Mouse (Mus musculus) hematopoietic multipotent progenitor cell, adult 10-12 weeks (in vitro differentiated cells): ENCODE results near the gene Xndc1. TPM values are rescaled to one million over a fixed set of nuclear protein-coding genes. Genes with fewer than 3 reads are reported as not detected.

Experiments
- polyA plus RNA-seq: library from polyadenylated mRNA; stranded (reverse); fragments of >175 nt; gene quantifications from 2 replicates; pipeline ENCODE4 v1.2.3, GENCODE M21; 2012; ENCODE audit warnings: low replicate concordance

Gene Xndc1
- polyA plus RNA-seq: 16.8 and 17.7 TPM in 2 replicates

GRCm38 (mm10) chr7:102065046-102065891 lies at the start of gene Xndc1, which contains the start of the genes Rnf121 and Xntrpc:
Xndc1 (plus strand) TSS chr7:102065511.
Rnf121 (minus strand) TSS chr7:102065469.
Xntrpc (plus strand) TSS chr7:102065713.

GRCm38 (mm10) chr7:102018590-102018989 lies 46.7 kb upstream of the Xndc1 start, which contains the start of gene Il18bp:
Il18bp (minus strand) TSS chr7:102018690.

GRCm38 (mm10) chr7:102082816-102083215 lies 17.5 kb downstream of the Xndc1 start, which contains the start of gene Trpc2:
Trpc2 (plus strand) TSS chr7:102083116.

GRCm38 (mm10) chr7:102101487-102101886 lies 36.2 kb downstream of the Xndc1 start, which contains the start of gene Art1:
Art1 (plus strand) TSS chr7:102101743.

GRCm38 (mm10) chr7:102109171-102109570 lies 43.9 kb downstream of the Xndc1 start, which contains the start of gene Art5:
Art5 (minus strand) TSS chr7:102109489.

GRCm38 (mm10) chr7:102116579-102117331 lies 51.4 kb downstream of the Xndc1 start, which contains the start of gene Chrna10:
Chrna10 (minus strand) TSS chr7:102116828.

Other genes starting within 250 kb of the Xndc1 start
- not detected in 2 replicates for gene Phox2a, start 247.2 kb upstream of the Xndc1 start, polyA plus RNA-seq
- gene Inppl1, start 227.3 kb upstream of the Xndc1 start, polyA plus RNA-seq: 101 and 265 TPM in 2 replicates
- not detected in 2 replicates for gene Folr2, start 208.3 kb upstream of the Xndc1 start, polyA plus RNA-seq
- 16.4 and 21.1 TPM in 2 replicates for gene Anapc15, start 201.8 kb upstream of the Xndc1 start, polyA plus RNA-seq
- gene Folr1, start 194.7 kb upstream of the Xndc1 start, polyA plus RNA-seq: 0.21 TPM in 1 of 2 replicates, not detected in the other
- 138 and 155 TPM in 2 replicates for gene Lamtor1, start 159.6 kb upstream of the Xndc1 start, polyA plus RNA-seq
- gene Tomt, start 159.2 kb upstream of the Xndc1 start, polyA plus RNA-seq: 0.03 and 0.04 TPM in 2 replicates
- 0.40 and 0.62 TPM in 2 replicates for gene Lrrc51, start 131.6 kb upstream of the Xndc1 start, polyA plus RNA-seq
- gene Numa1, start 131.4 kb upstream of the Xndc1 start, polyA plus RNA-seq: 167 and 193 TPM in 2 replicates
- 4.6 and 13.5 TPM in 2 replicates for gene Il18bp, start 46.8 kb upstream of the Xndc1 start, polyA plus RNA-seq
- 2.1 and 5.2 TPM in 2 replicates for gene Rnf121, start within 50 bp of the Xndc1 start, polyA plus RNA-seq
- gene Xntrpc, start 202 bp downstream of the Xndc1 start, polyA plus RNA-seq: 0.36 and 1.0 TPM in 2 replicates
- gene Trpc2, start 17.6 kb downstream of the Xndc1 start, polyA plus RNA-seq: 1.4 and 2.6 TPM in 2 replicates
- gene Art1, start 36.2 kb downstream of the Xndc1 start, polyA plus RNA-seq: not detected in 2 replicates
- 0.30 and 0.34 TPM in 2 replicates for gene Art5, start 44.0 kb downstream of the Xndc1 start, polyA plus RNA-seq
- gene Chrna10, start 51.3 kb downstream of the Xndc1 start, polyA plus RNA-seq: 0.10 TPM in 1 of 2 replicates, not detected in the other
- gene Nup98, start 144.7 kb downstream of the Xndc1 start, polyA plus RNA-seq: 3.2 and 6.2 TPM in 2 replicates
- 18.8 and 20.8 TPM in 2 replicates for gene Pgap2, start 144.7 kb downstream of the Xndc1 start, polyA plus RNA-seq
- 184 and 319 TPM in 2 replicates for gene Rhog, start 190.5 kb downstream of the Xndc1 start, polyA plus RNA-seq
- 56.1 and 72.6 TPM in 2 replicates for gene Stim1, start 202.3 kb downstream of the Xndc1 start, polyA plus RNA-seq